Mouse (Mus musculus) stomach, postnatal 0 days (tissue): ENCODE measurements at regions not wholly inside any gene's neighbourhood (a gene's known extent, or its start where the extent isn't known, plus 50 kb on each side); places are given as distances from the start of the nearest gene placed in this dataset.

Experiments used
- ATAC-seq: fragments of 200-750 bp; cut with Nextera tagmentation; 2 replicates; pipeline ENCODE4 v1.8.0; 2017; ENCODE audit not compliant: low FRiP score, low TSS enrichment
- DNase-seq: peaks from one replicate; pipeline ENCODE4 v3.0.0-alpha.2; 2016; ENCODE audit warnings: low spot score
- H3K27ac ChIP-seq: fragments of 300-500 bp; sonication (generic); replicated peaks from 2 replicates; pipeline ENCODE4 v1.5.1; 2014; ENCODE audit warnings: mild to moderate bottlenecking, control low read depth
- H3K27me3 ChIP-seq: fragments of 300-500 bp; sonication (generic); 2 replicates; pipeline ENCODE4 v1.6.1; 2014; ENCODE audit warnings: low read length; ENCODE audit not compliant: control insufficient read depth, insufficient read depth
- H3K36me3 ChIP-seq: fragments of 300-500 bp; sonication (generic); 2 replicates; pipeline ENCODE4 v1.6.1; 2014; ENCODE audit warnings: low read length, mixed read lengths; ENCODE audit not compliant: control insufficient read depth, insufficient read depth
- H3K4me1 ChIP-seq: fragments of 300-500 bp; sonication (generic); replicated peaks from 2 replicates; pipeline ENCODE4 v1.6.1; 2014; ENCODE audit warnings: antibody characterized with exemption; ENCODE audit not compliant: control insufficient read depth, insufficient read depth
- H3K4me2 ChIP-seq: fragments of 300-500 bp; sonication (generic); replicated peaks from 2 replicates; pipeline ENCODE4 v1.6.1; 2014; ENCODE audit warnings: low read depth, mild to moderate bottlenecking, control low read depth, moderate library complexity
- H3K4me3 ChIP-seq: fragments of 300-500 bp; sonication (generic); 2 replicates; pipeline ENCODE4 v1.5.1; 2014; ENCODE audit warnings: low read depth, low read length, control low read depth
- H3K9ac ChIP-seq: fragments of 300-500 bp; sonication (generic); 2 replicates; pipeline ENCODE4 v1.6.1; 2014; ENCODE audit warnings: mild to moderate bottlenecking, low read length, control low read depth, mixed read lengths
- H3K9me3 ChIP-seq: fragments of 300-500 bp; sonication (generic); 2 replicates; pipeline ENCODE4 v1.6.1; 2016; ENCODE audit warnings: low read length; ENCODE audit not compliant: control insufficient read depth
- CTCF ChIP-seq: IDR thresholded peaks from 2 replicates; pipeline ENCODE4 v1.5.1; 2016; ENCODE audit warnings: antibody characterized with exemption, low read depth, mild to moderate bottlenecking, moderate library complexity
- EP300 ChIP-seq: optimal IDR thresholded peaks from 2 replicates; pipeline ENCODE3; 2016; ENCODE audit warnings: antibody characterized with exemption
- WGBS: fragments of 180-500 bp; shearing (Covaris S2); extraction: QIAGEN DNeasy Blood & Tissue Kit; methylation state at CpG from one replicate; pipeline ENCODE4 v1.1.7; 2014; 5-methylcytosine and 5-hydroxymethylcytosine counted together

DNA sequence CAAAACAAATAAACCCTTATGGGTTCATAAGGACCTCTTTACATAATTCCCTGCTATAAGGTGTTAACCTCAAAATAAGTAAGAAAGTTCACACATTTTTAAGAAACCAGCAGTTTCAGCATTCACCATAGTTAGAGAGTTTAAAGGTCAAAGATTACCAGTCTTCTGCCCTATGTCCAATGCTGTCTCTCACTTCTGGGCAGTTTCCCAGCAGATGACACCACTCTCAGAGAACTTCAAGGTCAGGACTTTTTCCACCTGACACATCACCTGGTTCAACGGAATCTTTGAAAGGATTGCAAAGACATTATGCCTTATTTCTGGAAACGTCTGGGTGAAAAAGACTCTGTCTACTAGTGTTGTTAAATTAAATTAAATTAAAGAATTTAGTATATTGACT, 458.1 kb upstream of the Gm5150 start:
- ATAC-seq = no peak

GRCm38 (mm10) chr3:16433033-16433432, 426.8 kb upstream of the Gm5150 start:
- no peaks in the 10 kb centered on the region for H3K9me3 ChIP-seq
- no peak overlapping the region for H3K9ac ChIP-seq
- H3K4me2 ChIP-seq = no peak overlapping the region
- H3K4me3 ChIP-seq = no peak overlapping the region
- DNase-seq (no peak), ATAC-seq (no peak)
- H3K27ac ChIP-seq = no peak overlapping the region
- TF ChIP-seq CTCF (no peak), EP300 (no peak)
- no peaks in the 10 kb centered on the region for H3K27me3 ChIP-seq
- no peaks in the 10 kb centered on the region for H3K4me1 ChIP-seq
- no peaks in the 10 kb centered on the region for H3K36me3 ChIP-seq

More for the DNA sequence above, 458.1 kb upstream of the Gm5150 start:
- Histone ChIP-seq H3K9me3 (no peaks in the 10 kb centered on the region), H3K4me2 (no peak overlapping the region), H3K27me3 (no peaks in the 10 kb centered on the region), H3K36me3 (no peaks in the 10 kb centered on the region), H3K9ac (no peak overlapping the region), H3K27ac (no peak overlapping the region), H3K4me3 (no peak overlapping the region), H3K4me1 (no peaks in the 10 kb centered on the region)
- TF ChIP-seq EP300 = no peak
- TF ChIP-seq CTCF = no peak
- DNase-seq = no peak
- 65% methylated on average over 2 of the region's 2 CpGs for whole genome bisulfite sequencing

DNA sequence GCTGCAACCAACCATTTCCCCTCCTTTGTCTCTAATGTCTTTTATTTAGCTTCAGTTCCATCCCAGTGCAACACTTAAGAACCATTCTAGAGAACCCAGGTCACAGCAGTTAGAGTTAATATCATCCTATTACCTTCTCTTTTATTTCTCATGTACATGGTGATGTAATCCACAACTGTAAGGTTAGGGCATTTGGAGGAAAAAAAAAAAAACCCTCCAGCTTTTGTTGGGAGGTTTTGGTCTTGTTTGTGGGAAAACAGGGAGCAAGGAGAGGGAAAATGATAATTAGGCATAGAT, 425.5 kb upstream of the Gm5150 start:
- TF ChIP-seq CTCF (no peak), EP300 (no peak)

DNA sequence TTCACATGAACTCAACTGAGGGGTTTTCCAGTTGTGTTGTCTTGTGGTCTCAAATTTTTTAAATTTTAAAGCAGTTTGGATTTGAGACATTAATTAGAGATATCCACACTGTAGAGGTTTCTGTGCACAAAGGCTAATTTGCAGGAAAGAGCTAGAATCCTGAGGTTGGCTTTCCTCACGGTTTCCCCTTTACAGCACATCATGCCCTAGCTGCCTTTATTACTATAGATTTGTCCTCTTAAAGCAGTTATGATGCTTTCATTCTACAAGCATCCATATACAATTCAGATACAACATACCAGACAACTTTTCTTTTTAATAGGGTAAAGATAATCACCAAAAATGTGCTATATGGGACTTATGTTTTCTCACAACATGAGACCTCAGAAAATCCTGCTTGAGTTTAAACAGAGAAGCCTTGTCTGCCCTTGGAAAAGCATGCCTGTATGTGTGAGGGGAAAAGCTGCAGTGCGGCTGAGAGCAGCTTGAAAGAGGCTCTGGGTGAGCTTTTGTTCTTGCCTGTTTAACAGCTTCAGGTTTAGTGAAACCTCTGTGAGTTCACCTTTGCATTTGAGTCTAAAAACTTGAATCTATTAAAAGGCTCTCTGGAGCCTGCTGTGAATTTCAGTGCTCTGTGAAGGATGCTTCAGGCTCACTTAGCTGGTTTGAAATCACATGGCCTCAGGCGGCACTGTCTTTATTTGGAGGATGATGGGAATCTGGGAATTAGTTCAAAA, 425.0 kb upstream of the Gm5150 start:
- ATAC-seq (no peak), DNase-seq (no peak)
- WGBS = 59% methylated on average over 3 of the region's 3 CpGs
- Histone ChIP-seq H3K4me3 (no peak overlapping the region), H3K4me2 (no peak overlapping the region), H3K4me1 (no peaks in the 10 kb centered on the region), H3K27me3 (no peaks in the 10 kb centered on the region), H3K9ac (no peak overlapping the region), H3K9me3 (no peaks in the 10 kb centered on the region), H3K27ac (no peak overlapping the region), H3K36me3 (no peaks in the 10 kb centered on the region)
- TF ChIP-seq CTCF (no peak), EP300 (no peak)

More for the DNA sequence above, 425.5 kb upstream of the Gm5150 start:
- Histone ChIP-seq H3K4me2 (no peak overlapping the region), H3K4me3 (no peak overlapping the region), H3K9me3 (no peaks in the 10 kb centered on the region), H3K27me3 (no peaks in the 10 kb centered on the region), H3K27ac (no peak overlapping the region), H3K9ac (no peak overlapping the region), H3K4me1 (no peaks in the 10 kb centered on the region), H3K36me3 (no peaks in the 10 kb centered on the region)
- no peak for ATAC-seq
- DNase-seq = no peak
